ENCODE assay signal across 27 mouse cellular contexts in genomic region chr17:34206731-34207130, GRCm38 (mm10). TPM values are rescaled to one million over a fixed set of nuclear protein-coding genes. Genes with fewer than 3 reads are reported as not detected.
DNase-seq lines count a peak whose midpoint lies in the region; ATAC-seq and TF ChIP-seq lines count a peak whose summit lies in the region.
"Had no signal": no experiment of that assay in that cellular context is flagged by ENCODE, and none has a peak within 500 bp of the region (broad histone marks: within the 10 kb centered on the region; RNA-seq: fewer than 3 reads in every experiment).

No protein-coding gene starts in this region.

- H3K4me3 ChIP-seq in megakaryocyte, embryonic 14.5 days (replicated peaks), result peak overlapping the region; percentile 59
- no peak overlapping the region for H3K4me3 ChIP-seq in thymus, adult 2 months (ENCODE audit: control insufficient read depth, insufficient read depth, low read length)
- H3K4me3 ChIP-seq: forebrain, embryonic 10.5 days; forebrain, embryonic 13.5 days; heart, embryonic 12.5 days; heart, embryonic 15.5 days; hindbrain, embryonic 10.5 days; hindbrain, embryonic 13.5 days had no signal

- peaks cover 85% of the 10 kb centered on the region for H3K4me1 ChIP-seq in megakaryocyte, embryonic 14.5 days
- H3K4me1 ChIP-seq in thymus, adult 2 months (replicated peaks; ENCODE audit: control insufficient read depth, insufficient read depth, low read length), result peaks cover 59% of the 10 kb centered on the region

- no peak for TF ChIP-seq POLR2A in thymus, adult 2 months (IDR thresholded peaks at IDR 0.05; ENCODE audit: control insufficient read depth, extremely low read depth, insufficient read depth, low read length, poor library complexity)

- no peak for ATAC-seq in megakaryocyte, adult 5-6 weeks (ENCODE audit: poor library complexity, severe bottlenecking)
- ATAC-seq: forebrain, embryonic 13.5 days; forebrain, embryonic 16.5 days; hindbrain, embryonic 16.5 days; Patski had no signal

- H3K36me3 ChIP-seq in megakaryocyte, embryonic 14.5 days (replicated peaks; ENCODE audit: low read length), result peaks cover 46% of the 10 kb centered on the region
- H3K36me3 ChIP-seq in thymus, adult 2 months (ENCODE audit: control insufficient read depth, insufficient read depth, low read length), result peaks cover 10% of the 10 kb centered on the region; the same call in 1 of the 2 replicates
- H3K36me3 ChIP-seq: forebrain, embryonic 10.5 days; heart, embryonic 12.5 days; heart, embryonic 15.5 days; hindbrain, embryonic 10.5 days; hindbrain, embryonic 13.5 days had no signal

- WGBS in thymus, adult 2 months, result 74% methylated on average over 5 of the region's 5 CpGs

- H3K27ac ChIP-seq in thymus, adult 2 months (ENCODE audit: control insufficient read depth, insufficient read depth, low read length), result peak overlapping the region; percentile 27; the same call in 1 of the 2 replicates
- H3K27ac ChIP-seq: forebrain, embryonic 10.5 days; forebrain, embryonic 13.5 days; heart, embryonic 15.5 days; hindbrain, embryonic 10.5 days; hindbrain, embryonic 13.5 days had no signal

- H3K9me3 ChIP-seq in megakaryocyte, embryonic 14.5 days, result 0 out of 2 replicates have a peak, but pooled peaks cover 4% of the 10 kb centered on the region
- H3K9me3 ChIP-seq: forebrain, embryonic 13.5 days; heart, embryonic 15.5 days; hindbrain, embryonic 13.5 days had no signal

- TF ChIP-seq CTCF in thymus, adult 2 months (IDR thresholded peaks at IDR 0.05; ENCODE audit: borderline replicate concordance, control insufficient read depth, extremely low read depth, insufficient read depth, low read length, poor library complexity), result no peak

- H3K27me3 ChIP-seq in megakaryocyte, embryonic 14.5 days (replicated peaks), result peaks cover 4% of the 10 kb centered on the region
- no peaks in the 10 kb centered on the region for H3K27me3 ChIP-seq in thymus, adult 2 months (ENCODE audit: control insufficient read depth, insufficient read depth, low read length)
- H3K27me3 ChIP-seq: Patski had no signal

- DNase-seq in adrenal gland, postnatal 14 days, result peak; percentile 1
- DNase-seq in adrenal gland, postnatal 25 days, result no peak
- no peak for DNase-seq in thymus, adult 2 months
- DNase-seq in thymus, postnatal 0 days (ENCODE audit: low spot score), result no peak
- no peak for DNase-seq in embryo, embryonic 9.5 days (ENCODE audit: extremely low spot score)
- DNase-seq: adrenal gland, postnatal 10 days; cerebellum, adult 11-12 months; cerebellum, adult 8-10 months; cerebellum, postnatal 36 days; embryo, embryonic 11 days; gastrocnemius, postnatal 10 days; gastrocnemius, postnatal 36 days; heart, postnatal 10 days; heart, postnatal 36 days had no signal

RNA-seq across cellular contexts. Expression of gene Tap2, which starts 3.4 kb away (rescaled TPM):
- 33.2 and 34.9 TPM in 2 replicates for total RNA-seq in adrenal gland, postnatal 14 days (2021)
- total RNA-seq in adrenal gland, postnatal 25 days (2021), result 43.1 and 56.6 TPM in 2 replicates
- 87.3 and 103 TPM in 2 replicates for polyA plus RNA-seq in megakaryocyte, embryonic 14.5 days (2012; ENCODE audit: insufficient read depth, low replicate concordance)
- 6.4 and 7.1 TPM in 2 replicates for total RNA-seq in megakaryocyte, adult 5-6 weeks (2015)
- total RNA-seq in megakaryocyte, adult 5-6 weeks (2017), result 34.2 and 35.9 TPM in 2 replicates
- 231 and 232 TPM in 2 replicates for polyA plus RNA-seq in thymus, adult 2 months (2012; rRNA removed)
- polyA plus RNA-seq in thymus, postnatal 0 days (2015; fragmentation: Nextera tagmentation; extraction: Ambion mirVana), result 140 and 153 TPM in 2 replicates

RNA-seq across cellular contexts. Expression of gene Psmb8, which starts 9.2 kb away (rescaled TPM):
- 21.0 and 33.6 TPM in 2 replicates for total RNA-seq in adrenal gland, postnatal 14 days (2021)
- 11.7 and 23.5 TPM in 2 replicates for total RNA-seq in adrenal gland, postnatal 25 days (2021)
- 16.6 and 74.9 TPM in 2 replicates for polyA plus RNA-seq in megakaryocyte, embryonic 14.5 days (2012; ENCODE audit: insufficient read depth, low replicate concordance)
- total RNA-seq in megakaryocyte, adult 5-6 weeks (2015), result 230 and 263 TPM in 2 replicates
- total RNA-seq in megakaryocyte, adult 5-6 weeks (2017), result 339 and 455 TPM in 2 replicates
- polyA plus RNA-seq in thymus, adult 2 months (2012; rRNA removed), result 656 and 705 TPM in 2 replicates
- polyA plus RNA-seq in thymus, postnatal 0 days (2015; fragmentation: Nextera tagmentation; extraction: Ambion mirVana), result 875 and 899 TPM in 2 replicates

RNA-seq across cellular contexts. Expression of gene Psmb9, which starts 19.2 kb away (rescaled TPM):
- total RNA-seq in adrenal gland, postnatal 14 days (2021), result 6.9 and 12.2 TPM in 2 replicates
- total RNA-seq in adrenal gland, postnatal 25 days (2021), result 7.0 and 14.5 TPM in 2 replicates
- polyA plus RNA-seq in megakaryocyte, embryonic 14.5 days (2012; ENCODE audit: insufficient read depth, low replicate concordance), result 15.3 and 32.2 TPM in 2 replicates
- 142 and 149 TPM in 2 replicates for total RNA-seq in megakaryocyte, adult 5-6 weeks (2015)
- total RNA-seq in megakaryocyte, adult 5-6 weeks (2017), result 78.7 and 125 TPM in 2 replicates
- 288 and 334 TPM in 2 replicates for polyA plus RNA-seq in thymus, adult 2 months (2012; rRNA removed)
- polyA plus RNA-seq in thymus, postnatal 0 days (2015; fragmentation: Nextera tagmentation; extraction: Ambion mirVana), result 251 and 261 TPM in 2 replicates

RNA-seq across cellular contexts. Expression of gene Tap1, which starts 19.4 kb away (rescaled TPM):
- total RNA-seq in adrenal gland, postnatal 14 days (2021), result 11.1 and 20.4 TPM in 2 replicates
- total RNA-seq in adrenal gland, postnatal 25 days (2021), result 14.4 and 20.9 TPM in 2 replicates
- 27.1 and 27.9 TPM in 2 replicates for polyA plus RNA-seq in megakaryocyte, embryonic 14.5 days (2012; ENCODE audit: insufficient read depth, low replicate concordance)
- 43.4 and 46.2 TPM in 2 replicates for total RNA-seq in megakaryocyte, adult 5-6 weeks (2015)
- 96.5 and 101 TPM in 2 replicates for total RNA-seq in megakaryocyte, adult 5-6 weeks (2017)
- polyA plus RNA-seq in thymus, adult 2 months (2012; rRNA removed), result 197 and 202 TPM in 2 replicates
- 81.6 and 87.3 TPM in 2 replicates for polyA plus RNA-seq in thymus, postnatal 0 days (2015; fragmentation: Nextera tagmentation; extraction: Ambion mirVana)

RNA-seq across cellular contexts. Expression of gene H2-Ob, which starts 32.0 kb away (rescaled TPM):
- total RNA-seq in adrenal gland, postnatal 14 days (2021), result 1.3 and 16.6 TPM in 2 replicates
- total RNA-seq in adrenal gland, postnatal 25 days (2021), result 0.43 TPM in 1 of 2 replicates, not detected in the other
- 0.76 TPM in 1 of 2 replicates, not detected in the other for polyA plus RNA-seq in megakaryocyte, embryonic 14.5 days (2012; ENCODE audit: insufficient read depth, low replicate concordance)
- 4.2 and 4.7 TPM in 2 replicates for total RNA-seq in megakaryocyte, adult 5-6 weeks (2015)
- total RNA-seq in megakaryocyte, adult 5-6 weeks (2017), result 2.4 and 2.5 TPM in 2 replicates
- 30.1 and 37.5 TPM in 2 replicates for polyA plus RNA-seq in thymus, adult 2 months (2012; rRNA removed)
- 2.6 and 2.8 TPM in 2 replicates for polyA plus RNA-seq in thymus, postnatal 0 days (2015; fragmentation: Nextera tagmentation; extraction: Ambion mirVana)
- polyA plus RNA-seq: embryonic facial prominence, embryonic 11.5 days; forebrain, embryonic 10.5 days; forebrain, embryonic 13.5 days; G1E; Patski had no signal
